10 mouse cellular contexts compared by ENCODE assay signal in the genomic region with DNA sequence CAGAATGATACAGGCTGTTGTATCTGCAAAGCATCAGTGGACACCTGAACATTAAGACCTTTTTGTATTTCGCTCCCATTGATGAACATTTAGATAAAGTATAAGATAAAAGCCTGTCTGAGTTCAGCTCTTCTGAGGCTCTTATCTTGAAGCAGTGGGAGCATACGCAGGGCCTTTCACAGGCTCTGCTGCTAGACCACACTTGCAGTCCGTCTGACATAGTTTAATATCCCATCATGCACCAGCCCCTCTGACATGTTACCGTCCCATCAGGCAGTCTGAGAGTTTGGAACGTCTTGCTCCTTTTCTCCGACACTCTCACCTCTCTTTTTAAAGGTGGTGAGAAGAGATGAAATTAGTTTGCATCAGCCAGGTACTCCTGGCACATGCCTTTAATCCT. TPM values are rescaled to one million over a fixed set of nuclear protein-coding genes. Genes with fewer than 3 reads are reported as not detected.
DNase-seq lines count a peak whose midpoint lies in the region; ATAC-seq and TF ChIP-seq lines count a peak whose summit lies in the region.
"Had no signal": no experiment of that assay in that cellular context is flagged by ENCODE, and none has a peak within 500 bp of the region (broad histone marks: within the 10 kb centered on the region; RNA-seq: fewer than 3 reads in every experiment).

No protein-coding gene starts in this region.

- no peak overlapping the region for H3K27ac ChIP-seq in heart, embryonic 13.5 days (replicated peaks)
- H3K27ac ChIP-seq in liver, postnatal 0 days (ENCODE audit: low read depth), result no peak overlapping the region

- H3K9ac ChIP-seq in heart, embryonic 13.5 days, result peak overlapping the region; percentile 99; the same call in 1 of the 2 replicates
- H3K9ac ChIP-seq in liver, postnatal 0 days (replicated peaks), result 0 out of 2 replicates have a peak overlapping the region, but pooled peaks have one; percentile 99

- TF ChIP-seq CTCF in liver, postnatal 0 days (IDR thresholded peaks at IDR 0.05; ENCODE audit: low read depth), result no peak

- no peak for DNase-seq in heart, adult 8-10 months (ENCODE audit: low spot score)
- no peak for DNase-seq in liver, postnatal 0 days
- no peak for DNase-seq in cerebellum, postnatal 14 days
- DNase-seq in frontal cortex, postnatal 10 days (ENCODE audit: low spot score in 2 of 2), result no peak
- DNase-seq: gastrocnemius, postnatal 25 days; kidney, adult 11 months had no signal

- H3K4me2 ChIP-seq in heart, embryonic 13.5 days, result peak overlapping the region; percentile 80
- peak overlapping the region; percentile 96; the same call in 1 of the 2 replicates for H3K4me2 ChIP-seq in liver, postnatal 0 days (ENCODE audit: low read depth, low read length)

- peak overlapping the region; percentile 91; the same call in 1 of the 2 replicates for H3K4me3 ChIP-seq in heart, embryonic 13.5 days
- peak overlapping the region; percentile 31 for H3K4me3 ChIP-seq in megakaryocyte, embryonic 14.5 days (replicated peaks)
- H3K4me3 ChIP-seq in liver, postnatal 0 days (ENCODE audit: low read depth, low read length), result no peak overlapping the region

- H3K9me3 ChIP-seq in heart, embryonic 13.5 days, result no peaks in the 10 kb centered on the region
- H3K9me3 ChIP-seq in megakaryocyte, embryonic 14.5 days, result peaks cover 4% of the 10 kb centered on the region; the same call in 1 of the 2 replicates
- no peaks in the 10 kb centered on the region for H3K9me3 ChIP-seq in liver, postnatal 0 days (ENCODE audit: low read length)

- WGBS in heart, embryonic 13.5 days, result 61% methylated on average over 6 of the region's 6 CpGs
- 54% methylated on average over 6 of the region's 6 CpGs for WGBS in liver, postnatal 0 days (ENCODE audit: insufficient replicate concordance)

- H3K27me3 ChIP-seq in heart, embryonic 13.5 days (replicated peaks), result no peaks in the 10 kb centered on the region
- H3K27me3 ChIP-seq in megakaryocyte, embryonic 14.5 days (replicated peaks), result no peaks in the 10 kb centered on the region
- H3K27me3 ChIP-seq in liver, postnatal 0 days (ENCODE audit: insufficient read depth, low read length), result no peaks in the 10 kb centered on the region

- H3K4me1 ChIP-seq in heart, embryonic 13.5 days, result peaks cover 27% of the 10 kb centered on the region
- H3K4me1 ChIP-seq in megakaryocyte, embryonic 14.5 days, result peaks cover 21% of the 10 kb centered on the region
- peaks cover 9% of the 10 kb centered on the region; the same call in 1 of the 2 replicates for H3K4me1 ChIP-seq in liver, postnatal 0 days (ENCODE audit: insufficient read depth)

- H3K36me3 ChIP-seq in heart, embryonic 13.5 days, result peaks cover 19% of the 10 kb centered on the region
- peaks cover 30% of the 10 kb centered on the region for H3K36me3 ChIP-seq in megakaryocyte, embryonic 14.5 days (replicated peaks; ENCODE audit: low read length)
- H3K36me3 ChIP-seq in liver, postnatal 0 days (replicated peaks; ENCODE audit: insufficient read depth, low read length), result 0 out of 2 replicates have a peak, but pooled peaks cover 4% of the 10 kb centered on the region

- TF ChIP-seq EP300 in liver, postnatal 0 days (IDR thresholded peaks at IDR 0.05; ENCODE audit: low read depth), result no peak

- no peak for ATAC-seq in heart, embryonic 13.5 days (ENCODE audit: extremely low read depth, insufficient number of reproducible peaks, low FRiP score, low TSS enrichment)
- ATAC-seq in megakaryocyte, adult 5-6 weeks (ENCODE audit: poor library complexity, severe bottlenecking), result no peak
- ATAC-seq in liver, postnatal 0 days, result no peak
- ATAC-seq in erythroid progenitor cell, adult 5-6 weeks (replicated peaks; ENCODE audit: low FRiP score, poor library complexity, severe bottlenecking), result no peak

RNA-seq across cellular contexts. Expression of a gene that starts 19.9 kb away (rescaled TPM):
- polyA plus RNA-seq in heart, embryonic 13.5 days (2015; fragmentation: Nextera tagmentation; extraction: Ambion mirVana), result 39.0 and 39.8 TPM in 2 replicates
- 10 to 100 TPM; 33.1 to 48.5 (median 44.7) TPM for total RNA-seq in heart, adult 8-10 months (2022)
- polyA plus RNA-seq in megakaryocyte, embryonic 14.5 days (2012; ENCODE audit: insufficient read depth, low replicate concordance), result 6.2 and 7.9 TPM in 2 replicates
- total RNA-seq in megakaryocyte, adult 5-6 weeks (2015), result 70.0 and 77.8 TPM in 2 replicates
- total RNA-seq in megakaryocyte, adult 5-6 weeks (2017), result 71.8 and 80.6 TPM in 2 replicates
- 21.7 and 23.6 TPM in 2 replicates for polyA plus RNA-seq in liver, postnatal 0 days (2015; fragmentation: Nextera tagmentation; extraction: Ambion mirVana)
- total RNA-seq in erythroid progenitor cell, adult 5-6 weeks (2015; ENCODE audit: low replicate concordance), result 36.4 and 39.0 TPM in 2 replicates
- total RNA-seq in erythroid progenitor cell, adult 5-6 weeks (2017; ENCODE audit: low replicate concordance), result 33.7 and 44.5 TPM in 2 replicates

RNA-seq across cellular contexts. Expression of a gene that starts 20.2 kb away (rescaled TPM):
- polyA plus RNA-seq in heart, embryonic 13.5 days (2015; fragmentation: Nextera tagmentation; extraction: Ambion mirVana), result 1,406 and 1,576 TPM in 2 replicates
- 1,000 to 10,000 TPM; 2,945 to 3,498 (median 3,141) TPM for total RNA-seq in heart, adult 8-10 months (2022)
- 21.3 TPM in 1 of 2 replicates, not detected in the other for polyA plus RNA-seq in megakaryocyte, embryonic 14.5 days (2012; ENCODE audit: insufficient read depth, low replicate concordance)
- 412 and 455 TPM in 2 replicates for total RNA-seq in megakaryocyte, adult 5-6 weeks (2015)
- total RNA-seq in megakaryocyte, adult 5-6 weeks (2017), result 315 and 338 TPM in 2 replicates
- polyA plus RNA-seq in liver, postnatal 0 days (2015; fragmentation: Nextera tagmentation; extraction: Ambion mirVana), result 1,068 and 1,104 TPM in 2 replicates
- total RNA-seq in erythroid progenitor cell, adult 5-6 weeks (2015; ENCODE audit: low replicate concordance), result 209 and 226 TPM in 2 replicates
- total RNA-seq in erythroid progenitor cell, adult 5-6 weeks (2017; ENCODE audit: low replicate concordance), result 67.2 and 104 TPM in 2 replicates

Comparison
In these comparisons a context has a peak if more than half of its experiments do, and no peak if none do; other contexts are left out.
1. RNA of a gene that starts 20.2 kb away (total RNA-seq): 2,945 to 3,498 TPM in heart, adult 8-10 months; 315 to 455 TPM in megakaryocyte, adult 5-6 weeks and 67.2 to 226 TPM in erythroid progenitor cell, adult 5-6 weeks; every median in the first group is over 4 times any median in the second.